ENCODE assay signal across 30 mouse cellular contexts in genomic region chr17:13340071-13340470, GRCm38 (mm10). TPM values are rescaled to one million over a fixed set of nuclear protein-coding genes. Genes with fewer than 3 reads are reported as not detected.
"Had no signal": no experiment of that assay in that cellular context is flagged by ENCODE, and none has a peak within 500 bp of the region (broad histone marks: within the 10 kb centered on the region; RNA-seq: fewer than 3 reads in every experiment).

No protein-coding gene starts in this region.

RNA-seq across cellular contexts. Expression of gene Tcp10c, which starts 14.3 kb away (rescaled TPM):
- total RNA-seq: heart, postnatal 10 days; heart, postnatal 14 days; heart, postnatal 25 days; heart, postnatal 36 days; heart, postnatal 4 days; hematopoietic stem cell, adult 5-6 weeks; hindbrain, postnatal 0 days; layer of hippocampus, postnatal 36 days; left cerebral cortex, adult 2 months; left cerebral cortex, postnatal 10 days had no signal
- polyA plus RNA-seq: heart, embryonic 14.5 days; heart, embryonic 15.5 days; heart, embryonic 16.5 days; heart, postnatal 0 days; hindbrain, embryonic 10.5 days; hindbrain, embryonic 11.5 days; hindbrain, embryonic 12.5 days; hindbrain, embryonic 13.5 days; hindbrain, embryonic 14.5 days; hindbrain, embryonic 16.5 days; hindbrain, postnatal 0 days; inflammation-experienced regulatory T-cells, adult 6 months; intestine, embryonic 14.5 days; intestine, embryonic 15.5 days; intestine, embryonic 16.5 days; intestine, postnatal 0 days; kidney, embryonic 14.5 days; kidney, embryonic 15.5 days; kidney, embryonic 16.5 days; kidney, postnatal 0 days; large intestine, adult 2 months had no signal
